Mouse (Mus musculus) brain, embryonic 14.5 days (tissue): ENCODE results near the gene AU040320.

Experiments
- CTCF ChIP-seq: fragments of 200-500 bp; IDR thresholded peaks from 2 replicates; pipeline ENCODE4 v1.5.1; 2012; ENCODE audit warnings: inconsistent platforms, mild to moderate bottlenecking, moderate library complexity, borderline replicate concordance; ENCODE audit not compliant: insufficient read depth, insufficient read length; ENCODE audit errors: extremely low read depth
- POLR2A ChIP-seq: fragments of 200-500 bp; IDR thresholded peaks from 2 replicates; pipeline ENCODE4 v1.6.1; 2012; ENCODE audit warnings: mild to moderate bottlenecking, inconsistent platforms, borderline replicate concordance; ENCODE audit not compliant: poor library complexity, insufficient read depth, insufficient read length, severe bottlenecking; ENCODE audit errors: extremely low read depth

- TF ChIP-seq CTCF (no peak; the same call in 1 of the 2 replicates), POLR2A (no peak)
Measured at GRCm38 (mm10) chr4:126752024-126752607, 1.2 kb upstream of the AU040320 start.
